Mouse (Mus musculus) granulocyte monocyte progenitor cell, adult 5-6 weeks (primary cell): ENCODE measurements around the gene Nrg3. TPM values are rescaled to one million over a fixed set of nuclear protein-coding genes. Genes with fewer than 3 reads are reported as not detected.
"Not testable (repeated sequence)": the region's sequence is repeated elsewhere in the genome, so short reads cannot be mapped to it uniquely, and the experiment has no call there.

Experiments used
- ATAC-seq: replicated peaks from 2 replicates; pipeline ENCODE4 v1.8.0; 2016; ENCODE audit warnings: mild to moderate bottlenecking, moderate TSS enrichment, inconsistent platforms; ENCODE audit not compliant: poor library complexity, severe bottlenecking
- total RNA-seq, 2 experiments: library from RNA; stranded (forward) in 1 of 2; stranded (reverse) in 1 of 2; fragments of 200-712, 200-1000 nt in 1 of 2; fragments of >200 nt in 1 of 2; fragmentation: Nextera tagmentation in 1 of 2; gene quantifications; 2 replicates each; pipeline ENCODE4 v1.2.3; 2014 to 2017

The Nrg3 gene
- total RNA-seq, 2 experiments from 2014 or later, result not detected

- ATAC-seq, result no peak
Observed at GRCm38 (mm10) chr14:38340967-38341366, 1131.9 kb downstream of the Nrg3 start.

GRCm38 (mm10) chr14:38322841-38323240 is 1150.0 kb downstream of the Nrg3 start:
- not testable (repeated sequence) for ATAC-seq

GRCm38 (mm10) chr14:38320619-38321340 is 1152.1 kb downstream of the Nrg3 start:
- ATAC-seq, result no peak
